Mouse (Mus musculus) cerebellum, postnatal 14 days (tissue): ENCODE data around the gene Srgap3.
A peak's percentile ranks its signal among the peaks of the same experiment; 100 is the strongest.

Experiments
- DNase-seq, 2 experiments: peaks; one replicate each; pipeline ENCODE4 v3.0.0; 2021; ENCODE audit warnings: mixed read lengths in 2 of 2

Srgap3 gene

GRCm38 (mm10) chr6:112857057-112857456 lies 90.0 kb downstream of the Srgap3 start:
- DNase-seq = no peak

- DNase-seq = no peak
Measured at GRCm38 (mm10) chr6:112855183-112855582, 91.9 kb downstream of the Srgap3 start.

DNA sequence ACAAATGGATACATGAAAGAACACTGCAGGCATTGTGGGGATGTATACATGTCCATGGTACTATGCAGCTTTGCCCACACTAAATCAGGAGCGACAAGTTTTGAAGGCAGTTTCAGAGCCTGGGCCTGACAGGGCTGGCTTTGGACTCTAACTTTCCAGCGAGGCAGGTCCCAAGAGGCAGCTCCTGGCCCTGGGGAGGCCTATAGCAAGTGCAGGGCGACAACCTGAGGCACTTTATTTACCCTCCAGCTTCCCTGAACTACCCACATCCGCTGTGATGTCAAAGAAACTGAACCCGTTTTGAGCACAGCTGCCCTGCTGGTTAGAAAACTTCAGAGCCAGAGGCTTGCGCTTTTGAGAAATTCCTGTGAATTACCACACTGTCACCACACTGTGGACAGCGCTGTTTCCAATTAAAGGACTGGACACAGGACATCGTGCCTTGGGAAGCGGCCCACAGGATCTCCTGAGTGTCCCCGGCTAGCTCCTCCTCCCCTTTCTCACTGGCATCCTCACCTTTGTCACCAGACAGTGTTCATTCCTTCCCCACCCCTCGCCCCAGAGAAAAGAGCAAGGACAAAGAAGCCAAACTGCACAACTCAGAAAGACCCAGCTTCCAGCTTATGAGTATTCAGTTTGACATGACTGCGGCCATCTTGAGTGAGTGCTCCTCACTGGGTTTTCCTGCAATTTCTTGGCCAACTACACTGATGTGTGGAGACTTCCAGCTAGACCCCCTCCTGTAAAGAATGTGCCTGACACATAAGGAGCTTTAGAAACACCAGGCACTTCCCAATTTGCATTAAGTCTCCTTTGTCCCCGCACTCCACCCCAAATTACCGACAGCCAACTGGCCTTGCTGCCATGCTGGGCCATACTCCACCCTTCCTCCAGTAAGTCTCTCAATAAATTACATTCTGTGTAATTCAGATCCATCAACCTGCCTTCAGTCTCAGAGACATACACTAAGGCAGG lies 94.5 kb downstream of the Srgap3 start:
- DNase-seq = no peak

DNA sequence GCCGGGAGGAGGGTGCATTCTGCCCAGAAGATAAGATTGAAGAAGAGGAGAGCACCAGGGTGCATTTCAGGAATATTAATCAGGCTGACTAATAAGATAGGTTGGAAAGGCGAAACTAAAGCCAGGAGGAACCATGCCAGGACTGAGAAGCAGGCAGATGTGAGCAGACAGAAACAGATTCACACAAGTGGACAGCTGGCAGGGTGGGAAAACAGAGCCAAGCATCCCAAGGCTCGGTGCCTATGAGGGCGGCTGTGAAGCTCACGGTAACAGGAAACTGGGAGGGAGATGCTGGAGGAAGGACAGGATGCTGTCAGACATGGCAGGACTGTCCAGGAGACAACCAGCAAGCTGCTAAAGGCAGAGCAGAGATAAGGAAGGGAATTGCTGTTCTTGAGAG lies 96.3 kb downstream of the Srgap3 start:
- peak in 1 of 2 experiments; percentile 55 for DNase-seq

GRCm38 (mm10) chr6:112848629-112849180 lies 98.4 kb downstream of the Srgap3 start:
- peak; percentile 63 to 66 for DNase-seq

DNA sequence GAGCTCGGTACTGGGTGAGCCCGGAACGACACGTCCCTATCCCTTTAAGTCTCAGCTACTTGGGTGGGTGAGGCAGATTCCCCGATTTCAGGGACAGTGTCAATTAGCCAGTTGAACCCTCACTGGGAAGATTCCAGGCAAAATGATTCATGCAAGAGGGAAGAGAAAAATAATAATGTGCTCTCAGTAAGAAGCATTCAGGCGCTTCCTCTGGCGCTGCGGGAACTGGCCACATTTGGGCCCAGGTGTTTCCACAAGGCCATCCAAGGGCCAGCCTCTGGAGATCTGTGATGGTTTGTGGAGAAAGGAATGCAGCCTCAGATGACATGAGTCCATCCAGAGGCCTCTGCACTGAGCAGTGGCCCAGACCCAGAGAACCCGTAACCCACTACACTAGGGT lies 100.2 kb downstream of the Srgap3 start:
- DNase-seq = no peak

- DNase-seq = no peak
Measured at GRCm38 (mm10) chr6:112842426-112842825, 104.6 kb downstream of the Srgap3 start.

GRCm38 (mm10) chr6:112840400-112840799 lies 106.7 kb downstream of the Srgap3 start:
- no peak for DNase-seq

GRCm38 (mm10) chr6:112839391-112839790 lies 107.7 kb downstream of the Srgap3 start:
- no peak for DNase-seq

- peak; percentile 57 to 60 for DNase-seq
Measured at GRCm38 (mm10) chr6:112838879-112839278, 108.2 kb downstream of the Srgap3 start.

DNA sequence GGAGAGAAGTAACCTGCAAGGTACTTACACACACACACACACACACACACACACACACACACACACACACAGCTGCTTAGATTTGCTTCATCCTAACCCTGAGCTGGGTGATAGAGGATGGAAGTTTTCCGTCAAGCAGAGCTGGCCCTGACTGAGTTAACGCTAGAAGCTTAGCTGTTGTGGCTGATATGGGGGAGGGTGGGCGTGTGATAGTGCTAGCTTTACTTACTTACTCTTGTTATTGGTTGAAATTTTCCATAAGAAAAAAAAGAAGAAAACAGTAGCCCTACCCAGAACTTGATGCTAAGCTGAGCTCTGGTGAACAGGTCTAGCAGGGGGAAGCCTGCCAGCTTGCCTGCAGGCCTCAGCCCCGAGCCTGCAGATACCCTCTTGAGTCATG lies 110.4 kb downstream of the Srgap3 start:
- DNase-seq = no peak

DNA sequence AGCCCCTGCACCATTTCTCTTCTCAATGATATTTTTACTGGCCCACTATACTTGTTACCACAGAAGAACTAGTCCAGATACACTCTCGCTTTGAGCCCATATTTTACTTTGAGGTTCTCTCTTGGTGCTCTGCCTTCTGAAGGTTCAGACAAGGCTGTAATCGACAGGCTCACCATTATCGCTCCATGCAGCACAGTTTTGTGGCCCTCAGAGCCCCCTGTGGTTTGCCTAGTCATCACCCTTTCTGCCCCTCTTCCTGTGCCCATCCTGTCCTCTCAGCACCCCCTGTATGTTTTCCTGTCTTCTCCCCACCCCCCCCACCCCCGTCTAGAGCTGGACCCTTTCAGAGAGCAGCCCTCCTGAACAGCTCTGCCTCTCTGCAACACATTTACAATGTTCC lies 111.7 kb downstream of the Srgap3 start:
- no peak for DNase-seq

DNA sequence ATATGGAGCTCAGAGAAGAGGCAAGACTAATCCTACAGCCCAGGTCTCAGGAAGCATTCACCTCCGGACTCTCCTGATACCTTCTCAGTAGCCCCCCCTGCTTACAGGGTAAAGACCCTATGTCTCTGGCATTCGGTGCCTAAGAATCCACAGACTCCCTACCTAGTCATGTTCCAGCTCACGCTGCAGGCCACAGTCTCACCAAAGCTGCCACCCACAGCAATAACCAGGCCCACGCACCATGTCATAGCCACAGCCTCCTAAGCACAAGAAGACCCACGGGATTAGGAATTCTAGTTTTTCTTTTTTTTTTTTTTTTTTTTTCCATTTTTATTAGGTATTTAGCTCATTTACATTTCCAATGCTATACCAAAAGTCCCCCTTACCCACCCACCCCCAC lies 112.6 kb downstream of the Srgap3 start:
- no peak for DNase-seq

DNA sequence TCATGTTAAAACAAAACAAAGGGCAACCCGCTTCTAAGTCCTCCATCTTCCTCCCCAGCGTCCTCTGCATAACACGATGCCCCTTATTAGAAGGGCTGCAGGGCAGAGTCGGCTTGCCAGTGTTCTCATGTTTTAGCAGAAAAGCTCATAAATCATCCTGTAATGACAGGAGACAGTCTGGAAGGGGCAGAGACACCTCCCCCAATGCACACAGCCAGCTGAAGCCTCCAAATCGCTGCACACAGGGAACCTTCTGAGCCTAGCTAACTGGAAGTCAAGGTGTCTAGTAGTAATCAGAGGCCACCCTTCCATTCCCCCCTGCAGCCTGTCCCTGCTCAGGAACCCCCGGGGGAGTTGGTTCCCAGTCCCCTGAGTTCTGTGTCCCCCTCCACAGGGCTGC lies 113.3 kb downstream of the Srgap3 start:
- no peak for DNase-seq

- no peak for DNase-seq
Measured at GRCm38 (mm10) chr6:112829196-112829595, 117.9 kb downstream of the Srgap3 start.

DNA sequence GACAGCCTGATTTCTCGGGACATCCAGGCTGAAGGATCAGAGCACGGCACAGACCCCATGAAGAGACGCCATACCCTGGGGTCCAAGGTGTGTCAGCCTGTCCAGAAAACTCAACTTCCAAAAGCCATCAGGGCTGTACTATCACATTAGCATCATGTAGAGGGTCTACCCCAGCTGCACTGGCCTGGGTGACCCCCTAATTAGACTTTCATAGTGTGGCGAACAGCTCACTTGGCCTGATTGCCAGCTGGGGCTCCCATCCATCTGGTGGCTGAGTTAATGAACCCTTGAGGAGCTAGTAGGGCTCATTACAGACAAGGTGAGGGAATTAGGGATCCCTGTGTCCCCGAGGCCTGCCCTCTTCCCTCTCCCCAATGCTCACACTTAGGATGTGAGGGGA lies 118.6 kb downstream of the Srgap3 start:
- DNase-seq = no peak

DNA sequence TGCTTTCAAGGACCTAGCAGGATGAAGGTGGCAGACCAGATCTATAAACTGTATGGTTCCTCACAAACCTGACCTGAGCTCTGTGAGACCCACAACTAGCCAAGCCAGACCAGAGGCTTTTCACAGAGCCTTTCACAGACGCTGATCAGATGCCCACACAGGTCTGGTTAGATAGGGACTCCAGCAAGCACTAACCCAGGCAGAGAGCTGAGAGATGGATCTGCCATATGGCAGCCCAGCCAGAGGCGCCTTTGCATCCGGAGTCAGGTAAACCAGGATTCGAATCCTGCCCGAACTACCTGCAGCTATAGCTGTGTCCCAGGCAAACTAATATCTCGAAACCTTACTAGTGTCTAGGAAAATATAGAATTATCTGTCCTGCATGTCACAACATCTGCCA lies 121.4 kb downstream of the Srgap3 start:
- DNase-seq = no peak

DNA sequence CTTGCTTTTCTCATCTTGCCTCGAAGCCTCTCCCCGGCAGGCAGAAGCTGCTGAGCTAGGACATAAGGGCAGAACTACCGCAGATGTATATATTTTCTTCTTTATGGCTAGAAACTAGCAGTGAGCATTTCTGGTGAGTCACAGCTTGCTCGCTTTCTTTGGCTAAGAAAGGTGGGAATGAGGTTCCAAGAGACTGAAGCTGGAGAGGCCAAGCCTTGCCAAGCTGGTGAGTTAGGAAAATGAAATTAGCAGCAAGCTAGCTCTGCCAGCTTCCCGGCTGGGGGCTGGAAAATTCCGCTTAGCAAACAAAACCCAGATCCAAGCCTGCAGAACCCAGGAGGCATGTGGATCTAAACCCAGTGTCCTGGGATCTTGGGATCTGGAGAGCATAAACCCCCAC lies 124.0 kb downstream of the Srgap3 start:
- peak; percentile 83 to 91 for DNase-seq

DNA sequence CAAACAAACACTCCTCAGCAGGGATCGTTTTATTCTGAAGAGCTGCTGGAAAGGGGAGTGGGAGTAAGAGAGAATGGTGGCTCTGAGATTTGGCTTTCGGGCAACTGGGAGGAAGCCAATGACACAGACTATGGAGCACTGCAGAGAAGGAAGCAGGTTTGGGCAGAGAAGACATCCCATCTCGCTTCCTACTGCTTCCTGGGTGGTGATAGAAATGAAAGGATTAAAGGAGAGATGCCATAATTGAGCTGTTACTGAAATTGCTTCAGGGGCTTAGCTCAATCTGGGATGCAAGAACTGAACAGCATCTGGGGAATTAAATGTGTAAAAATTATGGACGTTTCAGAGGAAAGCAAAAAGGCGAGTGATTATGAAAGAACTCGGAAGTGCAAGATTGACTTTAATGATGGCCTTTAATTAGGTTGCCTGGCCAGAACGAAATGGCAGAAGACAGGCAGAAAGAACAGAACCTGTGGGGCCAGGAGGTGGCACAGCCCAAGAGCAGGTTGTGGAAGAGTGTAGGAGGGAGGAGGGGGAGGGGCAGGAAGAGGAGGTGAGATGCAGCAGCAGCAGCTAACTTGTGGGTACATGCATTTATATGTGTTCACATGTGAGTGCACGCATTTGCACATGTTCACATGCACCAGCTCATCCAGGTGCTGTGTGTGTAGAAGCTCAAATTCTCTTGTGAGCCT lies 126.6 kb downstream of the Srgap3 start:
- DNase-seq = peak; percentile 50 to 57

DNA sequence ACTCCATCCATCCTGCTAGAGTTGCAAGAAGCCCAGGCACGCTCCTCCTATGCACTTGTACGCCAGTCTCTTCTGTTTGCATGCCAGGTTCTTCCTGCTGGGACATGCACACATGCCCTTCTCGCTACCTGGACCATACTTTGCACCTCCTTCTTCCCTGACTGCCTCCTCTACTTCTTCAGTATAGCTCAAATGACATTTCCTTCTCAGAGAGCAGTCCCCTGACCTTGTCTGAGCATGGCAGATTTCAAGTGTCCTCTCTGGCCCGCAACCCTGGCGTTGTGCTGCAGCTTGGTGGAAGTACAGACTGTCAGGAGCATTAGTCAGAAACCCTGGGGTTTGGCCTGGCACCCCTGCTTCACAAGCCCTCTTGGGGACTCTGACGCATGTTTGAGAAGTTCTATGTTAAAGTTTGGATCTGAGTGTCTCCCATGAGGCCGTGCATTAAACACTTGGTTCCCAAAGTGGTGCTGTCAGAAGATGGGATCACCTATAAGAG lies 128.6 kb downstream of the Srgap3 start:
- DNase-seq = no peak

DNA sequence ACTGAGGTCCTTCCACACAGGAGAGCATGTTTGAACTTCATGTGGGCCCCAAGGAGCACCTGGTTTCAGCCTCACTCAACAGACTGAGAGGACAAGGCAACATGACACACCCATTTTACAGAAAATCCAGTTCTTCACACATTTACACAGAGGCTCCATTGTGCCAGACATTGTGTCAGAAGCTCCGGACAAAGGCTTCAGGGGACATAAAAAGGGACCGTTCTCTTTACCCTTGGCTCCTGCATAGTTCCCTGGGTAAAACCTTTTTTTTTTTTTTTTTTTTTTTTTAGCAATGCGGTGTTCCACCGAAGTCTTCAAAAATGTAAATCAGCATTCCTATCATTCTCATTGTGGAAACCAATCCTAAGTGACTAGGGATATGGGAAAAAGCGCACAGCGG lies 131.5 kb downstream of the Srgap3 start:
- DNase-seq = no peak

DNA sequence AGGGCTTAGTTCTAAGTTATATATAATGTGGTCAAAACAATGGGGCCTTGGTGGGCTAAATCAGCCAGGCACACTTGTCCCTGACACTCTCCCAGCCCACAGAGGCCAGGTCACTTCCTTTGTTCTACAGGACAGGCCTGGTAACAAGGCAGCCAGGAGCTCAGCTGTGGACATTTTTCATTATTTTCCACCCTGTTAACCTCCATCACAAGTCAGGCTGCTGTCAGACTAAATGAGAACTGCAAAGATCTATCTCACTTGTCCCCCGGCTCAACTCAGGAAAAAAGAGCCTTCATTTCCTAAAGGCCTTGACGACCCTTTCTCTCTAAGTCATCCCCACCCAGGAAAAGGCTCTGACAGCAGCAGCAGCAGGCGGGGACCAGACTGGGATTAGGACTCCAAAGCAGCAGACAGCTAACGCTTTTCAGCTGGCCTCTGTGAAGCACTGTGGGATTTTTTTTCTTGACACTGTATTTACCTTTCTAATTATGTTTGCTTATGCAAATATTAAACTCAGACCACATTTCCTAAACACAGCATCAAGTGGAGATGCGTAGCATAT lies 132.5 kb downstream of the Srgap3 start:
- DNase-seq = no peak

DNA sequence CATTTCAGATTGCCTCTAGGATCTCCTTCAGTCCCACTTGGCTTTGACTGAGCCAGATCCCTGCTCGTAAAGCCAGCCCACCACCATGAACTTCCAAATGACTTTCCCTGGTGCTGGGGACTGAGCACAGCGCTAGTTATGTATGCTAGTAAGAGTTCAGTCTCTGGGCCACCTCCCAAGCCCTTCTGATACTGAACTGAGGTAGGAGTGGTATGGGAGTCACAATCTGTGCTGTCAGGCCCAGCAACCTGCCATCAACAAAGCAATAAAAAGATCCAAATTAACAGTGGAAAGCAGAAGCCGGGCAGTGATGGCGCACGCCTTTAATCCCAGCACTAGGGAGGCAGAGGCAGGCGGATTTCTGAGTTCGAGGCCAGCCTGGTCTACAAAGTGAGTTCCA lies 134.2 kb downstream of the Srgap3 start:
- no peak for DNase-seq
